Mouse (Mus musculus): ENCODE measurements around the gene Cnga4.
"Not testable (repeated sequence)": the region's sequence is repeated elsewhere in the genome, so short reads cannot be mapped to it uniquely, and the experiment has no call there.

Gene Cnga4

DNA sequence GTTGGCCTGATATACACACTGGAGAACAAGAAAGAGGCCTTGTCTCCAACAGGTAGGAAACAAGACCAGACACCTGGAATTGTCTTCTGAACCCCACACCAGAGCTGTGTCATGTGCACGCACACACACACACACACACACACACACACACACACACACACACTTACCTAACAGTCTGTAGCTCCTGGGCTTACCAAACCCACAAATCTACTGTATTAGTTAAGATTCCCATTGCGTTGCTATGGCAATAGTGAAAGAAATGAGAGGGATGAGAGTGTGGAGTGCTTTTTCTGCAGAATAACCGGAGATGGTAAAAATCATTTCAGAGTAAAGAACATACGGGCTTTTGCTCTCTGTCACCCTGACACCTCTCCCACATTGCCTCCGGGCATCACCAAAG lies 13.7 kb downstream of the Cnga4 start:
- no peak for DNase-seq

DNA sequence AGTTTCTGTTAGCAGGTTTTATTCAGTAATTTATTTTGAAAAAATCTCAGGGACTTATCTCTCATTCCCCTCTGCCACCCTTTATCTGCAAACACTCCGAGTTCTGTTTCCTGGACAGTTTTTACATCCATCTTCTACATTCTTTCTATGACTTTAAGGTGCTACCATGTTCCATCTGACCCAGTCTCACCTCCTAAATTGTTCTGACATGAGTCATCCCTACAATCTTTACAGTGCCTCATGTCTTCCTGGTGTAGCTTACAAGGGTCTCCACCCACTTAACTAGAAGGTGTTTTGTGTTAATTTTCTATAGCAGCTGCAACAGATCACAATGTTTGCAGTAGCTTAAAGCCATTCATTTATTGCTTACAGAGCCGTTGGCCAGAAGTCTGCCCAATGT lies 16.5 kb downstream of the Cnga4 start:
- no peak for DNase-seq

DNA sequence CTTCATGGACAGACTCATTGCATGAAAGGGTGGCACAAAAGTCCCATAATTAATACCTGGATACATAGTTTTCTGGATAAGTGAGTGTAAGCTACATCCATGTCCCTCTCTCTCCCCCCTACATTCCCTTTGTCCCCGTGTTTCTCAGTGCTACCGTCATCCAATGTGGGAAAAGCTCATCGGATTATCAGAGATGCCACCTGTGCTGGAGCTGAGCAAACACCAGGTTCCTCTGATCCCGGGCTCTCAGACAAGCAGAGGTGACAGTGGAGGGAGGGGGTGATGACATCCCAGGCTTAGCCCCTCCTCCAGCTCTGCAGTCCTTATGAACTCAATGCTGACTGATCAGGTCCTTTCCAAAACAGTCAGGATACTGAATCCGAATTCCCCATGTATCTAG lies 20.0 kb downstream of the Cnga4 start:
- DNase-seq, result no peak

DNA sequence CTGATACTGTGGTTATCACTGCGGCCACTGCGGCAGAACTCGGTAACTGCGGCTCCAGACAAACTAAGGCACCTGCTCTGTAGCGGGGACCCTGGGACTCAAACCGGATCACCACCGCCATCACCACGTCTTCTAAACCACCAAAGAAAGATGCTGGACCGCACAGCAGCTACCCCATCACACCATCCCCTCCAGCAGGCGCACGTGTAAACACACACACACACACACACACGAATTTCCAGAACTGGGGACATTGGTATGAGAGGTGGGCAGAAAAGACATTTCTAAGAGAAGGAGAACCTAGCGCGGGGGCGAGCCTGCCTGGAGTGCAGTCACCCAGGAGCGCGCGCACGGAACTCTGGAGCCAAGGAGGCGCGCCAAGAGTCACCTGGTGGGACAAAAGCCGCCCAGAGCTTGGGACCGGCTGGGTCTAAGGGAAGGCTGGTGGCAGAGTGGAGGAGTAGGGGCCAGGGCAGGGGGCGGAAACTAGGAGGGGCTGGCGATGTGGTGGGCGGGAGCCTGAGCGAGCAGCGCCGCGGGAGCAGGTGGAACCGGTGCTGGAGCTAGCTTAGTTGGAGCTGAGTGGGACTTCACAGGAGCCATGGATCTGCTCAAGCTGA lies 21.2 kb downstream of the Cnga4 start, which contains the start of gene Cckbr:
TSS of gene Cckbr (plus strand) at position 308 of the 620 bp plus-strand sequence.
- DNase-seq, result no peak

DNA sequence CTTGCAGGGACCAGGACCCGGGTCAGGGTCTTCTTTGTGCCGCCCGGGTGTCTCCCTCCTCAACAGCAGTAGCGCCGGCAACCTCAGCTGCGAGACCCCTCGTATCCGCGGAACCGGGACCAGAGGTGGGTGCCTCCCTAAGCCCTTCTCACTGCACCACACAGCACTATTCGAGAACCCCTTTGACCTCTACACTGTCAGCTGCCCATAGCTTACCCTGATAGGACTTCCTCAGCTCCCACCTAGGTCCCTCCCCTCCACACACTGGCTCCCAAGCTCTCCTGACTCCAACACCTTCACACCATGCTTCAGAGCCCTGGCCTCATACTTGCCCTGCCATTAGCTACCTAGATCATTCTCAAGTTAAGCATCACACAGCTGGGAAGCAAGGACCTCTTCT lies 21.7 kb downstream of the Cnga4 start:
- DNase-seq, result no peak

DNA sequence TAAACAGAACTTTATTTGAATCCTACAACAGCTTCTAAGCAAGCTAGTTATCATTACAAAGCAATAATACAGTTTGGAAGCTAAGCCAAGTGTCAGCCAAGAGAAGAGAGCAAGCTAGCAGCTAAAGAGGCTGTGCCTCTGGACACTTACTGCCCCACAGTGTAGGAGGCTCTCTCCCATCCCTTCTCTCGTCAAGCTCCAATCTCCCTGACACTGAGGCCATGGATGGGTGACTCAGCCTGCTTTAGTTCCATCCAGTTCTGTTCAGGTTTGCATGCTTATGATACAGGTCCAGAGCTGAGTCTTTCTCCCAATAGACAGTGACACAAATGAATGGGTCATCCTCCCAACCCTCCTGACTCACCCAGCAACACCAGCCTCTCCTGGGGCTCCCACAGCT lies 27.7 kb downstream of the Cnga4 start:
- DNase-seq, result no peak

DNA sequence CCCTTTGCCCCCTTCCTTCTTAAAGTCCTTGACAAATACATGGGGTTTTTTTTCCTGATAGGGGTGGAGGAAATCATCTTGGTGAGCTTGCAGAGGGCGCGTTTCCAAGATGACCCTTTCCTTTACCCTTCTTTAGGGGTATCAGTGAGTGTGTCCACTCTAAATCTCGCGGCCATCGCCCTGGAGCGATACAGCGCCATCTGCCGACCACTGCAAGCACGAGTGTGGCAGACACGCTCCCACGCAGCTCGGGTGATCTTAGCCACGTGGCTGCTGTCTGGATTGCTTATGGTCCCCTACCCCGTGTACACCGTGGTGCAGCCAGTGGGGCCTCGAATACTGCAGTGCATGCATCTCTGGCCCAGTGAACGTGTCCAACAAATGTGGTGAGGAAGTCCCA lies 29.5 kb downstream of the Cnga4 start:
- no peak for DNase-seq

DNA sequence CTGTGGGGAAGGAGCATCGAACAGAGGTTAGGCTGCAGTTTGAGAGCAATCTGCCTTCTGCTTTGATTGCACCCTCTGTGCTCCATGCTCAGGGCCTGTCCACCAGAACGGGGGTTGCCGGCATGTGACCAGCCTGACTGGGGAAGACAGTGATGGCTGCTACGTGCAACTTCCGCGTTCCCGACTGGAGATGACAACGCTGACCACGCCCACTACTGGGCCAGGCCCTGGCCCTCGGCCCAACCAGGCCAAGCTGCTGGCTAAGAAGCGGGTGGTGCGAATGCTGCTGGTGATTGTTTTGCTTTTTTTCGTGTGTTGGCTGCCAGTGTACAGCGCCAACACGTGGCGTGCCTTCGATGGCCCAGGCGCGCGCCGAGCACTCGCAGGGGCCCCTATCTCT lies 30.4 kb downstream of the Cnga4 start:
- DNase-seq, result peak; percentile 49

DNA sequence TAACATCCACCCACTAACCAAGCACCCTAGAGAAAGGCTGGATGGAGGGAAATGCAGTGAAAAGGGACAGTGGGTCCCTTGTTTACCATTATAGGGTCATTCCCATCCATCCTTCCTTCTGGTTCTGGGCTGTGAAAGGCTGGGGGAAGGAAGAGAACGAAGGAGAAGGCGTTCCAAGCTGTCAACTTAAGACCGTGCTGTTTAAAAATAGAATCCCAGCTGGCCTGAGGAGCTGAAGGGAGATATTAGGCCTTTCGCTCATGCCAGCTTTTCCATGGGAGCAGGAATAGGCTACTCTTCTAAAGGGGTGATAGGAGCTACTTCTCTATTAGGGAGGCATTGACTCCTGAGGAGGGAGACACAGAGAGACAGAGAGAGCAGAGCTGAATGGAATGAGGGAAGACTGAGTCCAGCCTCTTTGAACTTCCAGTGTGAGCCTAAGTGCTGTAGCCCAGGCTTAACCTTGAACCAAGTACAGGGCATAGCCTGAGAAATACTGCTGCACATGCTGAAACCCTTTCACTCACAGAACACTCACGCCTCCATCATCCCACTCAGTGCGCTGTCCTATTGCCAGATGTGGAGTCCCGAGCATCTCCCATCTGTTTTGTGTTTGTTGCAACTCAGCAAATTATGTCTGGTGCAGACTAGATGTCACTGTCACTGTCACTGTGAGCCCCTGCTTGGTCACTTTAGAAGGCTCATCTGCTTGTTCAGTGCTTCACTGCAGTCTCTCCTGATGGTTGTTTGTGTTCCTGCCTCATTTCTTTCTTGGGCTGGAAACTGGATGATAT lies 33.8 kb downstream of the Cnga4 start:
- DNase-seq, result peak; percentile 21

DNA sequence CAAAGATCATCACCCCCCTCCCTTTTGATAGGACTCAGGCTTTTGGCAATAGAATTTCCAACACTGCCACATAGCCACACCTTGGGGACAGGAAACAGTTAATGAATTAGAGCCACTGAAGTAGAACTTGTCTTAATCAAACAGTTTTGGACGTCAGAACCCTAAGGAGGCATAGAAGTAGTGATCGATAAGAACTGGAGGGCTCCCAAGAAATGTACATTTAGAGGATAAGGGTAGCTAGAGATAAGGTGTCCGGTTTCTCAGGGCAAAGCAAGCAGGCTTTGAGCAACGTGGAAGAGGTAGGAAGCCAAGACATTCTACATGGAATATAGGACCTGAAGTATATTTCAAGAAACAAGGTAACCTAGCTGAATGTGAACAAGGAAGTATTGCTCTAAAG lies 37.1 kb downstream of the Cnga4 start:
- DNase-seq, result no peak

DNA sequence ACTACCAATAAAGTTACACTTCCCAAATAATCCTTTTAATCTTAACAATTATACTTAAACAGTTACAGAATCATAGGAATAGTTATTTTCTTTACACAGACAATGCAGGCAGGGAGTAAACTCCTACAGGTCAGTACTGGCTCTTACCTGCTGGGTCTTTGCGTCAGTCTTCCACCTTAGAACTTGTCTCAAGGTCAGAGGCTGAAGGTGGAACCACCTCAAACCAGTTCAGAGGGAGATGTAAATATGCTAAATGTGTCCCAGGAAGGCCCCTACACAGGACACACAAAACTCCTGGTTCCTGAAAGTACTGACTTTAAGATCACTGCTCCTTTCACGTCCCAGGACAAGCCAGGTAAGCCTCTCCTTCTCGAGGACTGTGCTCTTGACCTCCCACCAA lies 40.7 kb downstream of the Cnga4 start:
- DNase-seq, result no peak

DNA sequence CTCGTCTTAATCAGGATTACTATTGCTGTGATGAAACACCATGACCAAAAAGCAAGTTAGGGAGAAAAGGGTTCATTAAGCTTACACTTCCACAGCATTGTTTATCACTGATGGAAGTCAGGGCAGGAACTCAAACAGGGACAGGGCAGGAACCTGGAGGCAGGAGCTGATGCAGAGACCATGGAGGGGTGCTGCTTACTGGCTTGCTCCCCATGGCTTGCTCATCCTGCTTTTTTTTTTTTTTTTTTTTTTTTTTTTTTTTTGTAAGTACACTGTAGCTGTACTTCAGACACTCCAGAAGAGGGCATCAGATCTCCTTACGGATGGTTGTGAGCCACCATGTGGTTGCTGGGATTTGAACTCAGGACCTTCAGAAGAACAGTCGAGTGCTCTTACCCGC lies 49.0 kb downstream of the Cnga4 start:
- not testable (repeated sequence) for DNase-seq
